Mouse (Mus musculus) bone marrow macrophage, adult 2 months (primary cell): ENCODE measurements around the gene Akna. TPM values are rescaled to one million over a fixed set of nuclear protein-coding genes. Genes with fewer than 3 reads are reported as not detected.
A peak's percentile ranks its signal among the peaks of the same experiment; 100 is the strongest.

Experiments
- H3K27ac ChIP-seq: 2 replicates; pipeline ENCODE4 v1.5.1; 2012; ENCODE audit warnings: low read depth, low read length; ENCODE audit not compliant: insufficient read depth
- H3K4me1 ChIP-seq: 2 replicates; pipeline ENCODE4 v1.6.1; 2012; ENCODE audit warnings: low read length; ENCODE audit not compliant: control insufficient read depth, insufficient read depth
- H3K4me3 ChIP-seq: 2 replicates; pipeline ENCODE4 v1.5.1; 2012; ENCODE audit warnings: mild to moderate bottlenecking, low read length, moderate library complexity; ENCODE audit not compliant: insufficient read depth
- CTCF ChIP-seq: IDR thresholded peaks from 2 replicates; pipeline ENCODE4 v1.5.1; 2012; ENCODE audit warnings: low read depth, mild to moderate bottlenecking, low read length, moderate library complexity
- POLR2A ChIP-seq: IDR thresholded peaks from 2 replicates; pipeline ENCODE4 v1.6.1; 2012; ENCODE audit warnings: mild to moderate bottlenecking, low read depth, low read length, borderline replicate concordance
- polyA plus RNA-seq: library from polyadenylated mRNA; stranded (reverse); fragments of >200 nt; gene quantifications from 2 replicates; pipeline ENCODE4 v1.2.4, GENCODE M21; 2012; ENCODE audit not compliant: missing spikeins, insufficient read depth, insufficient read length

Akna gene
- polyA plus RNA-seq, 1 experiment, result 39.4 TPM

DNA sequence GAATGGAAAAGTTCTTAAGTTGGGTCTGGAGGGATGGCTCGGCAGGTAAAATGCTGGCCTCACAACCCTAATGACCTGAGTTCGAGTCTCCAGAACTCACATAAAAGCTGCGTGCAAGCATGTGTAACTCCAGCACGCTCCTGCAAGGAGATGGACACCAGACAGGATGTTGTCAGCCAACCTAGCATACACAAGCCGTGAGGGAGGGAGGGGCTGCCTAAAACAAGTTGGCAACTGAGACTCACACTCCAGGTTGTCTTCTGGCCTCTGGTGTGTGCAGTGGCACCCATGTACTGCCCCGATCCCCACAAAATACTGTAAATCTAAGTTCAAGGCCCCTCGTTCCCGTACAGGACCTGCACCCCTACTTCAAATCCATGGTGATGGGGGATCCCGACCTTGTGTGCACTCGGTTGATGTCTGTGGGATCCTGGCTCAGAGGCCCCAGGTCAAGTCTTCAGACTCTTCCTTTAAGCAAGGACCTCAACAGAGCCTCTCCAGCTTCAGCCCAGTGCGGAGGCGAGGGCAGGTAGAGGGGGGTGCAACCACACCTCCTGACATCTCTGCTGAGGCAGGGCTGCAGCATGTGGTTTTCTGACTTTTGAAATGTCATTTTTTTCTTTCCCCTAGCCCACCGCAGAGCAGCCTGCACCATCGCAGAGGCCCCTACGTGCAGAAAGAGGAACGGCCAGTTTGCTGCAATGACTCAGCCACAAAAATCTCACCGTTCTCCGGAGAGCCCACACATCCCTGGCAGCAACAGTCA, 2.4 kb downstream of the Akna start:
- Histone ChIP-seq H3K4me3 (peak overlapping the region; percentile 61), H3K4me1 (peaks cover 38% of the 10 kb centered on the region), H3K27ac (peak overlapping the region; percentile 86)
- no peak for TF ChIP-seq CTCF
- TF ChIP-seq POLR2A, result no peak

DNA sequence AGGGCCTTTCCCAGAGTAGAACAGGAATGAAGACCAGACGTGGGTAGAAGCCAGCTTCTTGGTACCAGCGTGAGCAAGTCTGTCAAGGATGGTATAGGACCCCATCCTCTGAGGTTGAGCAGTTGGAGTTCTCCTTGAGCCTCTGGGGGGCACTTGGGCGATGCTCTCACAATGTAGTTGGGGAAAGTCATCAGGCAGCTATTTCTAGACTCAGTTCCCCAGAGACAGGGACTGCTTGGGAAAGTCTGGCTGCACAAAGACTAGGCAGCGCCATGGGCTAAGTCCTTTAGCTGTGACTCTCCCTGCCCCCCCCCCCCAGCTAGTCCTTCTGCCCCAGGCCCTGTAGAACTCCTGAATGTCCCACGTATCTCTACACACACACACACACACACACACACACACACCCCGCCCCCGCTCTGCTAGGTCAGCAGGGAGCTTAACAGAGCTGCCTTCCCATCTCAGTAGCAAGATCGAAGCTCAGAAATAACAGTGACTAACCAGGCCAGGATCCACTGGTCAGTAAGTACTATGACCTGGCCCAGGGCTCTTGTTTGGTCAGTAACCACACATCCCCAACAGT, 3.4 kb downstream of the Akna start:
- H3K27ac ChIP-seq, result peak overlapping the region; percentile 86
- peaks cover 38% of the 10 kb centered on the region for H3K4me1 ChIP-seq
- no peak for TF ChIP-seq POLR2A
- no peak for TF ChIP-seq CTCF
- H3K4me3 ChIP-seq, result peak overlapping the region; percentile 61

DNA sequence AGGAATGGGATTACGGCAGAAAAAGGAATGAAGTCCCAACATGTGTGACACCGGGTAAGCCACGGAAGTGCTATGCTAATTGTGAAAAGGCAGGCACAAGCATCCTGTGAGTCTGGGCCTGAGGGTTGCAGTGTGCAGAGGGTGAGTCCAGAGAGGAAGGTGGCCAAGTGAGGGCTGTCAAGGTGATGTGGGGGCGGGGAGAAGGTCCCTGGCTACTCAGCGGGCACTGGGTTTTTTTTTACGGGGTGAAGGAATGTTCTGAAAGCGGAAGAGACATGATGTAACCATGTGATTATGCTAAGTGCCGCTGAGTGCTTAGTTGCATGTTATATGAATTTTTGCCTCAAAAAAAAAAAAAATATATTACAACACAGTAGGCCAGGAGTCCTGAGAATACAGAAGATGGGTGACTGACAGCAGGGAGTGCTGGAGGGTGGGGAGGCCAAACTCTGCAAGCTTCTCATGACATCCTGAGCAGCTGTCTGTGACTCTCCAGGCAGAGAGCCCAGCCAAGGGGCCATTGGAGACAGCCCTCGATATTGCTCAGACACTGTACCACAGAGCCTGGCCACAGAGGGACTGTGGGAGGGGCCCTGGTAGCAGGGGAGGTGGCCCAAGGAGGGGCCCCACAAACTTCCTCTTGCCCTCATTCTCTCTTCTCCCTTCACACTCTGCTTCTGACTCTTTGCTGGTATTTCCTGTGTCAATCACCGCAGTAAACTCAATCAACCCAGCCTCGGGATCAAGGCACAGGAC, 4.1 kb downstream of the Akna start:
- TF ChIP-seq POLR2A (no peak), CTCF (no peak)
- Histone ChIP-seq H3K4me3 (peak overlapping the region; percentile 61), H3K4me1 (peaks cover 30% of the 10 kb centered on the region), H3K27ac (peak overlapping the region; percentile 86)

DNA sequence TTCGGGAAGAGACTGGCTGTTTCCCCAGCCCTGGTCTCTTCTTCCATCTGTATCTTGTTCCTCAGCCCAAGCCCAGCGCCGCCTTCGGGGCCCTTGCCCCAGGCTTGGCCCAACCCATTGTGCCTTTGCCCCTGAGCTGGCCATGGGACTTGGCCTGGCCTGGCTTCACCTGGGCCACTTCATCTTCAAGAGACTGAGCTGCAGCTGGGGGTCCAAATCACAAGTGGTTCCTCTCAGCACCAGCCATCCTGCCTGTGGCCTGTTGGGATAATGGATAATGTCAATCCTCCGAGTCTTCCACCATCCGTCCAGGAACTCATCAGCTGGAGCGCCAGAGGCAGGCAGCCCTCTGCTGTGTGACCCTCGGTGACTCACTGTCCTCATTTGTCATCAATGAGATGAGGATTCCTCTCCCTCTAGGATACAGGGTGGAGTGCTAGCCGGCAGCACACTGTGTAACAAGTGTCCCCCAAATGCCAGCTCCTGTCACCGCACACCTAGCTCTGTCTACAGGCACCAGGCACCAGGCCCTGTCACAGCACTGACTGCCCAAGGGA, 5.1 kb downstream of the Akna start:
- Histone ChIP-seq H3K27ac (peak overlapping the region; percentile 86), H3K4me3 (no peak overlapping the region), H3K4me1 (peaks cover 24% of the 10 kb centered on the region)
- TF ChIP-seq CTCF (no peak), POLR2A (no peak)

DNA sequence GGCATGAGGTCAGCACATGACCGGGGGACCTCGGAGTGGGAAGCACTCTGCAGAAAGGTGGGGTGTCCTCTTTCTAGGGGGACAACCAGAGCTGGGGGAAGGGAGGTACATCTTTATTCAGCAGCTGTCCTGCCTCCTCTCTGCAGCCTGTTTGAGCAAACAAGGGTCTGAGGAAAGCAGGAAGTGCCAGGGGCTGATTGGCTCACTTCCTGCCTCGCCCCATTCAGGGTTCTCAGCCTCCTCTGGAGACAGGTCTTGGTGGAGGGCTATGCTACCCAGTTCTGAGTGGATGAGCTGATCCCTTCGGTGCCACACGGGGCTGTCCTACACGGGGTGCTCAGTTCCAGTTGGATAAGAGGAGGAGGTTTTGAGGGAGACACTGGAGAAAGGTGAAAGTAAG, 11.8 kb downstream of the Akna start:
- peaks cover 41% of the 10 kb centered on the region for H3K4me1 ChIP-seq
- TF ChIP-seq CTCF (no peak), POLR2A (no peak)
- H3K4me3 ChIP-seq, result no peak overlapping the region
- H3K27ac ChIP-seq, result peak overlapping the region; percentile 59

DNA sequence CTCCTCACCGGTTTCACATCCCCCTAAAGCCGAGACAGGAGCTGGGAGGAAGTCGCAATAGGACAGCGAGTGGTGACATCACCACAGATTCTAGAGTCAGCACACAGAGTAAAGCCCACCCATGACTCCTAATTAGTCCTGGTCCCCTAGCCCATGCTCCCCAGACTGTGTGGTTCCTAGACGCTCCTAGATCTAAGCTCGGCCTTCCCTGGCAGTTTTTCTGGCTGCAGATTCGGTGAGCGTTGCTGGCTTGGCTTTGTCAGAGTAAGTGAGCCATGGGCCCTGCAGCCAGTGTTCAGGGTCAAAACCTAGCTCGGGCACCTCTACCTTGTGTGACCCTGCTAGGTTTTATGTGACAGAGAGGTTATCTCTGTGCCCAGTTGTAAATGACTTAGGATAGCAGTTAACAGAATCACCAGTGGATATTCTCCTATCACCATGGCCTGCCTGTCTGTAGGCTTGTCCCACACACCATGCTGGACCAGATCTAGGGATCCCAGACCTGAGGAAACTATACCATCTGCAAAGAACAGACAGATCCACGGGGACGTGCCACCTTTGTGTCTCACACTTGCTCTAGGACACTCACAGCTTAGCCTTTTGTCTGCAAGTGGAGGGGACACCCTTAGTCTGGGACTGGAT, 13.1 kb downstream of the Akna start:
- H3K4me1 ChIP-seq, result peaks cover 52% of the 10 kb centered on the region

DNA sequence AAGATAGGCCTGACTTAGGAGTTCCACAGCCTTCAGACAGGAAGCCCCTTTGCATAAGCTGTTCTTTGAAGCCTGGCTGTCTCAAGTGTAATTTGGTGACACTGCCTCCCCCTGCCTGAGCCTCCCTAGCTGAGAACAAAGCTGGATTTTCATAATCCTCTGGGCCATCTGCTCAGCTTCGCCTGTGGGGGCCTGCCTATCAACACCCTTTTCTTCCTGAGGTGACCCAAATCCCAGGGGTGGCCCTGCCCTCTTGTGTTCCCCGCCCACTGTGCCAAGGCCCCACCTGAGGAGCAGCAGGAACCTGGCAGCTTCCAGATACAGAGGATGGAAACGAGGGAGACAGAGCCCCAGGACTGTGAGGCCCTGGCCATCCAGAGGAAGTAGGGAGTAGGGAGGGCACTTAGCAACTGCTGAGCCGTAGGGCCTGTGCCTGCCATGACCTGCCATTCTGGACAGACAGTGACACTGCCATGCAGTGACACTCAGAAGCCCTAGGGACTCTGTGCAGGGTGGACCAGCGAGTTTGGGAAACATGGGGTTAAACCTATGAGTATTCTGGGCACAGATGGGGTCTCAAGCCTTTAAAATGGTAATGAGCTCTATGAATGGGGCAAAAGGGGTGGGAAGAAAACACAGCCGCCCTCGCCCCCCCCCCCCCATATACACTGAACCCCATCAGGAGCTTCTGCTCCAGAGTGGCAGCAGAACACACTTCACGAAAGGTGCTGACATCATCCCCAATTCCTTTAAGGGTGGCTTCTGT, 13.8 kb downstream of the Akna start:
- Histone ChIP-seq H3K27ac (peak overlapping the region; percentile 70), H3K4me3 (no peak overlapping the region), H3K4me1 (peaks cover 55% of the 10 kb centered on the region)
- TF ChIP-seq POLR2A (no peak), CTCF (no peak)

More for the DNA sequence above, 13.1 kb downstream of the Akna start:
- TF ChIP-seq CTCF, result no peak
- TF ChIP-seq POLR2A, result no peak
- Histone ChIP-seq H3K27ac (peak overlapping the region; percentile 68), H3K4me3 (no peak overlapping the region)

DNA sequence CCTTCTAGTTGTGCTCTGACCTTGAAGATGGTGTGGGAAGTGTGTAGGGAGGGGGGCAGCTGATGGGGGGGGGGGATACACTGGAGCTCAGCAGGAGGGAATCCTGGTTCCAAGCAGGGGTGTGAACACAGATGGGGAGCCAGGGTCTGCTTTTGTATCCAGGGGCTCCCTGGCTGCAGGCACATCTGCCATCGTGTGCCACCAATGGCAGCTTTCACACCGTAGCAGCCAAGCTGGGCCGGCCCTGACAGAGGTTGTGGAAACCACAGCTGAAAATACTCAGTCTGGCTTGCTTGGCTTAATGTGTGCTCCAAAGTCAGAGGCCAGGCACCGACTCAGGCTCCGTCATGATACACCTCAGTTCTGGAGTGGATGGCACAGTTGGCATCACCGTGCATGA, 15.1 kb downstream of the Akna start:
- Histone ChIP-seq H3K4me3 (no peak overlapping the region), H3K27ac (no peak overlapping the region), H3K4me1 (peaks cover 55% of the 10 kb centered on the region)
- no peak for TF ChIP-seq POLR2A
- TF ChIP-seq CTCF, result no peak

DNA sequence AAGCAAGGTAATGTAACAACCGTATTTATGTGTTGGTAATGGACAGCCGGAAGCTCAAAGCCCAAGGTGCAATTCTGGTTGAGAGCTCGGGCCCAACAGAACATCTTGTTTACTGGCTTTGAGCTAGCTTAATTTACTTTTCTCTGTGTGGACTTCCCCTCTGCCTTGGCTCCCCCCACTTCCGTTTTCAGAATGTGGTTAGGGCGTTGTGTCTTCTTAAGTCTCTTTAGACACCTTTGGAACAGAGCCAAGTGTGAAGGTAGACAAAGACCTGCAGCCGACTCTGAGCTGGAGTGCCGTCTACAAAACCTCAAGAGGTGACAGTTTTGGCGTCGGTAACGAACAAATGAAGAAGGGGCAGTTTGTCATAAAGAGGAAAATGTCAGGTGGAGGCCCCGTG, 17.4 kb downstream of the Akna start:
- peak overlapping the region; percentile 77 for H3K27ac ChIP-seq
- no peak for TF ChIP-seq CTCF
- TF ChIP-seq POLR2A, result no peak
- H3K4me3 ChIP-seq, result peak overlapping the region; percentile 18; the same call in 1 of the 2 replicates
- H3K4me1 ChIP-seq, result peaks cover 40% of the 10 kb centered on the region
